Mouse (Mus musculus): ENCODE results near the gene Zbtb17. TPM values are rescaled to one million over a fixed set of nuclear protein-coding genes. Genes with fewer than 3 reads are reported as not detected.

The Zbtb17 gene
- polyA plus RNA-seq, 1 experiment from 2014 or later, result 24.6 TPM

- TF ChIP-seq CTCF (IDR thresholded peaks at IDR 0.05; ENCODE audit: low read depth), result no peak
- DNase-seq (ENCODE audit: low spot score) (no peak), ATAC-seq (replicated peaks; ENCODE audit: low FRiP score, low read depth) (no peak)
- H3K27ac ChIP-seq, result no peak overlapping the region; the same call in 1 of the 2 replicates
- H3K27me3 ChIP-seq (ENCODE audit: insufficient read depth, low read length), result no peaks in the 10 kb centered on the region
- H3K9me3 ChIP-seq (replicated peaks; ENCODE audit: low read length), result no peaks in the 10 kb centered on the region
- 91% methylated on average over 4 of the region's 4 CpGs for WGBS
- H3K9ac ChIP-seq (ENCODE audit: low read depth, low read length), result no peak overlapping the region
- peaks cover 30% of the 10 kb centered on the region for H3K36me3 ChIP-seq (ENCODE audit: insufficient read depth, low read length)
- no peak overlapping the region for H3K4me3 ChIP-seq (replicated peaks; ENCODE audit: low read depth, low read length)
- no peak overlapping the region for H3K4me2 ChIP-seq (ENCODE audit: low read length)
- peaks cover 8% of the 10 kb centered on the region; the same call in 1 of the 2 replicates for H3K4me1 ChIP-seq (replicated peaks; ENCODE audit: insufficient read depth, low read length)
Observed at GRCm38 (mm10) chr4:141460481-141460880, 16.0 kb downstream of the Zbtb17 start.

GRCm38 (mm10) chr4:141461088-141461487, 16.6 kb downstream of the Zbtb17 start:
- Histone ChIP-seq H3K27ac (no peak overlapping the region; the same call in 1 of the 2 replicates), H3K4me3 (replicated peaks; ENCODE audit: low read depth, low read length) (no peak overlapping the region), H3K9ac (ENCODE audit: low read depth, low read length) (no peak overlapping the region), H3K4me2 (ENCODE audit: low read length) (no peak overlapping the region), H3K27me3 (ENCODE audit: insufficient read depth, low read length) (no peaks in the 10 kb centered on the region), H3K4me1 (replicated peaks; ENCODE audit: insufficient read depth, low read length) (peaks cover 8% of the 10 kb centered on the region; the same call in 1 of the 2 replicates), H3K9me3 (replicated peaks; ENCODE audit: low read length) (no peaks in the 10 kb centered on the region), H3K36me3 (ENCODE audit: insufficient read depth, low read length) (peaks cover 36% of the 10 kb centered on the region)
- WGBS, result 55% methylated on average over 12 of the region's 12 CpGs
- no peak for TF ChIP-seq CTCF (IDR thresholded peaks at IDR 0.05; ENCODE audit: low read depth)
- DNase-seq (ENCODE audit: low spot score) (no peak), ATAC-seq (replicated peaks; ENCODE audit: low FRiP score, low read depth) (no peak)

GRCm38 (mm10) chr4:141461576-141461975, 17.1 kb downstream of the Zbtb17 start:
- H3K4me1 ChIP-seq (replicated peaks; ENCODE audit: insufficient read depth, low read length), result peaks cover 8% of the 10 kb centered on the region; the same call in 1 of the 2 replicates
- H3K4me2 ChIP-seq (ENCODE audit: low read length), result no peak overlapping the region
- H3K4me3 ChIP-seq (replicated peaks; ENCODE audit: low read depth, low read length), result no peak overlapping the region
- TF ChIP-seq CTCF (IDR thresholded peaks at IDR 0.05; ENCODE audit: low read depth), result no peak
- WGBS, result 85% methylated on average over 12 of the region's 12 CpGs
- DNase-seq (ENCODE audit: low spot score) (no peak), ATAC-seq (replicated peaks; ENCODE audit: low FRiP score, low read depth) (no peak)
- H3K9ac ChIP-seq (ENCODE audit: low read depth, low read length), result no peak overlapping the region
- H3K9me3 ChIP-seq (replicated peaks; ENCODE audit: low read length), result no peaks in the 10 kb centered on the region
- H3K27me3 ChIP-seq (ENCODE audit: insufficient read depth, low read length), result no peaks in the 10 kb centered on the region
- no peak overlapping the region for H3K27ac ChIP-seq
- H3K36me3 ChIP-seq (ENCODE audit: insufficient read depth, low read length), result peaks cover 39% of the 10 kb centered on the region

- H3K4me2 ChIP-seq (ENCODE audit: low read length), result no peak overlapping the region
- H3K27ac ChIP-seq, result no peak overlapping the region
- no peak for DNase-seq (ENCODE audit: low spot score)
- H3K27me3 ChIP-seq (ENCODE audit: insufficient read depth, low read length), result no peaks in the 10 kb centered on the region
- peaks cover 52% of the 10 kb centered on the region for H3K36me3 ChIP-seq (ENCODE audit: insufficient read depth, low read length)
- H3K4me3 ChIP-seq (replicated peaks; ENCODE audit: low read depth, low read length), result no peak overlapping the region
- no peak for TF ChIP-seq CTCF (IDR thresholded peaks at IDR 0.05; ENCODE audit: low read depth)
- WGBS, result 75% methylated on average over 14 of the region's 14 CpGs
- no peaks in the 10 kb centered on the region for H3K9me3 ChIP-seq (replicated peaks; ENCODE audit: low read length)
- 0 out of 2 replicates have a peak, but pooled peaks cover 2% of the 10 kb centered on the region for H3K4me1 ChIP-seq (replicated peaks; ENCODE audit: insufficient read depth, low read length)
- H3K9ac ChIP-seq (ENCODE audit: low read depth, low read length), result no peak overlapping the region
- ATAC-seq (replicated peaks; ENCODE audit: low FRiP score, low read depth), result no peak
Observed at GRCm38 (mm10) chr4:141463472-141463871, 19.0 kb downstream of the Zbtb17 start.

- H3K4me1 ChIP-seq (replicated peaks; ENCODE audit: insufficient read depth, low read length), result no peaks in the 10 kb centered on the region
- H3K9ac ChIP-seq (ENCODE audit: low read depth, low read length), result no peak overlapping the region
- no peak overlapping the region for H3K27ac ChIP-seq
- ATAC-seq (replicated peaks; ENCODE audit: low FRiP score, low read depth) (no peak), DNase-seq (ENCODE audit: low spot score) (no peak)
- TF ChIP-seq CTCF (IDR thresholded peaks at IDR 0.05; ENCODE audit: low read depth), result no peak
- H3K4me2 ChIP-seq (ENCODE audit: low read length), result no peak overlapping the region
- WGBS, result 82% methylated on average over 16 of the region's 16 CpGs
- peaks cover 64% of the 10 kb centered on the region for H3K36me3 ChIP-seq (ENCODE audit: insufficient read depth, low read length)
- no peaks in the 10 kb centered on the region for H3K27me3 ChIP-seq (ENCODE audit: insufficient read depth, low read length)
- no peak overlapping the region for H3K4me3 ChIP-seq (replicated peaks; ENCODE audit: low read depth, low read length)
- no peaks in the 10 kb centered on the region for H3K9me3 ChIP-seq (replicated peaks; ENCODE audit: low read length)
Observed at GRCm38 (mm10) chr4:141464722-141465121, 20.3 kb downstream of the Zbtb17 start.

- Histone ChIP-seq H3K4me1 (replicated peaks; ENCODE audit: insufficient read depth, low read length) (no peaks in the 10 kb centered on the region), H3K36me3 (ENCODE audit: insufficient read depth, low read length) (peaks cover 70% of the 10 kb centered on the region), H3K4me2 (ENCODE audit: low read length) (no peak overlapping the region), H3K9me3 (replicated peaks; ENCODE audit: low read length) (no peaks in the 10 kb centered on the region), H3K4me3 (replicated peaks; ENCODE audit: low read depth, low read length) (no peak overlapping the region), H3K27ac (no peak overlapping the region), H3K9ac (ENCODE audit: low read depth, low read length) (no peak overlapping the region), H3K27me3 (ENCODE audit: insufficient read depth, low read length) (no peaks in the 10 kb centered on the region)
- ATAC-seq (replicated peaks; ENCODE audit: low FRiP score, low read depth) (no peak), DNase-seq (ENCODE audit: low spot score) (no peak)
- 83% methylated on average over 34 of the region's 34 CpGs for WGBS
- TF ChIP-seq CTCF (IDR thresholded peaks at IDR 0.05; ENCODE audit: low read depth), result no peak
Observed at GRCm38 (mm10) chr4:141465512-141466288, 21.2 kb downstream of the Zbtb17 start.
